Mouse (Mus musculus) bone marrow, adult 2 months (tissue): Measurements from ENCODE around the gene Myo18a.

Source experiments
- CTCF ChIP-seq: fragments of 200-500 bp; IDR thresholded peaks from 2 replicates; pipeline ENCODE4 v1.5.1; 2011; ENCODE audit warnings: low read length, control low read depth; ENCODE audit not compliant: control insufficient read depth, insufficient read depth
- POLR2A ChIP-seq: fragments of 200-500 bp; IDR thresholded peaks from 2 replicates; pipeline ENCODE4 v1.6.1; 2011; ENCODE audit warnings: low read depth, mild to moderate bottlenecking, control low read depth, low read length, borderline replicate concordance; ENCODE audit not compliant: control insufficient read depth

DNA sequence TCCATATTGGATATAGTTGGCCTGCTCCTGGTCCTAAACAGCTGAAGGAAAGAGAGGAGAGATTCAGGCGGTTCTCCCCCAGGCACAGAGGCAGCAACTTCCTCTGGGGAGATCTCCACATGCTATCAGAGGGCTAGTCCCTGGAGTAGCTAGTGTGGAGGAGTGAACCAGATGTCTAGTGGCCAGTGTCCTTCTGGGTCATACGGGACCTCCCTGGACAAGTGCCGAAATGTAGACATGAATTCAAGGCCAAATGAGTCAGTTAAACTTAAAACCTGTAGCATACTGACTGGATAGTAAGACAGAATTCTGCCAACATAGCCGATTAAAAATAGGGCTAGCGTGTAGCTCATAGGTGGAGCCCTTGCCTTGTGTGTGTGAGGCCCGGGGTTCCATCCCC is 43.8 kb downstream of the Myo18a start:
- no peak for TF ChIP-seq CTCF
- TF ChIP-seq POLR2A = no peak
